Mouse (Mus musculus) right cerebral cortex, postnatal 36 days (tissue): Measurements from ENCODE around the gene Fam222a.

ENCODE experiments used
- DNase-seq, 2 experiments: peaks; one replicate each; pipeline ENCODE4 v3.0.0; 2022; ENCODE audit warnings: low spot score in 2 of 2, mixed read lengths in 1 of 2

Fam222a gene

GRCm38 (mm10) chr5:114583046-114583445 is 15.2 kb downstream of the Fam222a start:
- DNase-seq: no peak

GRCm38 (mm10) chr5:114583490-114584175 is 15.8 kb downstream of the Fam222a start:
- DNase-seq: no peak

- DNase-seq: no peak
Measured at GRCm38 (mm10) chr5:114584293-114585104, 16.7 kb downstream of the Fam222a start.

- DNase-seq: no peak
Measured at GRCm38 (mm10) chr5:114585682-114586081, 17.9 kb downstream of the Fam222a start.

GRCm38 (mm10) chr5:114587908-114588307 is 20.1 kb downstream of the Fam222a start:
- no peak for DNase-seq

- DNase-seq: no peak
Measured at GRCm38 (mm10) chr5:114588416-114588815, 20.6 kb downstream of the Fam222a start.

GRCm38 (mm10) chr5:114589026-114589425 is 21.2 kb downstream of the Fam222a start:
- no peak for DNase-seq

- no peak for DNase-seq
Measured at GRCm38 (mm10) chr5:114589454-114589853, 21.6 kb downstream of the Fam222a start.

GRCm38 (mm10) chr5:114590043-114590913 is 22.5 kb downstream of the Fam222a start:
- no peak for DNase-seq

- no peak for DNase-seq
Measured at GRCm38 (mm10) chr5:114591151-114591561, 23.3 kb downstream of the Fam222a start.

- no peak for DNase-seq
Measured at GRCm38 (mm10) chr5:114592463-114593160, 24.8 kb downstream of the Fam222a start.

- DNase-seq: no peak
Measured at GRCm38 (mm10) chr5:114593161-114593821, 25.5 kb downstream of the Fam222a start.

GRCm38 (mm10) chr5:114593949-114594348 is 26.1 kb downstream of the Fam222a start:
- DNase-seq: no peak

- DNase-seq: no peak
Measured at GRCm38 (mm10) chr5:114594741-114595241, 27.0 kb downstream of the Fam222a start.

- DNase-seq: no peak
Measured at GRCm38 (mm10) chr5:114596604-114597003, 28.8 kb downstream of the Fam222a start.

GRCm38 (mm10) chr5:114597222-114597621 is 29.4 kb downstream of the Fam222a start:
- no peak for DNase-seq

- no peak for DNase-seq
Measured at GRCm38 (mm10) chr5:114597652-114598051, 29.8 kb downstream of the Fam222a start.

- no peak for DNase-seq
Measured at GRCm38 (mm10) chr5:114602012-114602411, 34.2 kb downstream of the Fam222a start.

- DNase-seq: no peak
Measured at GRCm38 (mm10) chr5:114603975-114604374, 36.2 kb downstream of the Fam222a start.

GRCm38 (mm10) chr5:114604781-114605290 is 37.0 kb downstream of the Fam222a start:
- no peak for DNase-seq
